Mouse (Mus musculus): ENCODE results near the gene Dyrk2. TPM values are rescaled to one million over a fixed set of nuclear protein-coding genes. Genes with fewer than 3 reads are reported as not detected.

Gene Dyrk2
- total and polyA plus RNA-seq, 2 experiments from 2014 or later, result 9.6 to 73.4 TPM

DNA sequence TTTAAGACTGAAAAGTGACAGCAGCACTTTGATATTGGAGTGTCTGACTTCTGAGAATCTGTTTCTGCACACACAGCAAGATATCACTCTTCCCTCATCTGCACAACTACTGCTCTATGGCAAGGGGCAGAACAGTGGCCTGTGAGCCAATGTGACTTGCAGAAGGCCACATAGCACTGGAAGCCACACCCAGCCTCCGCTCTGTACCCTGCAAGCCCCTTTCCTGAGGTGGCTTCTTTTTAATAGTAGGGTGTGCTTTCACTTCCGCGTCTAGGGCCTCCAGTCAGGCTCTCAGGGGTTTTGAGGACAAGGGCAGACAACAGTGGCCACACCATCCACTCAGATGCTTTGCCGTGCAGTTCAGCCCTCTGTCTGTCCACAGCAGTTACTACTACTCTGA lies 50.2 kb downstream of the Dyrk2 start:
- Histone ChIP-seq H3K4me3 (ENCODE audit: low read depth, low read length) (no peak overlapping the region), H3K36me3 (ENCODE audit: insufficient read depth, low read length) (no peaks in the 10 kb centered on the region), H3K27me3 (ENCODE audit: insufficient read depth, low read length) (no peaks in the 10 kb centered on the region), H3K9me3 (ENCODE audit: low read length) (no peaks in the 10 kb centered on the region), H3K4me1 (ENCODE audit: insufficient read depth, low read length) (no peaks in the 10 kb centered on the region), H3K27ac (ENCODE audit: low read depth, low read length) (no peak overlapping the region), H3K9ac (replicated peaks; ENCODE audit: low read length, poor library complexity, severe bottlenecking) (no peak overlapping the region), H3K4me2 (ENCODE audit: low read depth, low read length, poor library complexity, severe bottlenecking) (no peak overlapping the region)
- WGBS, result 75% methylated on average over 4 of the region's 4 CpGs
- ATAC-seq (ENCODE audit: low FRiP score) (no peak), DNase-seq (ENCODE audit: low spot score) (no peak)
- TF ChIP-seq CTCF (IDR thresholded peaks at IDR 0.05), result no peak

DNA sequence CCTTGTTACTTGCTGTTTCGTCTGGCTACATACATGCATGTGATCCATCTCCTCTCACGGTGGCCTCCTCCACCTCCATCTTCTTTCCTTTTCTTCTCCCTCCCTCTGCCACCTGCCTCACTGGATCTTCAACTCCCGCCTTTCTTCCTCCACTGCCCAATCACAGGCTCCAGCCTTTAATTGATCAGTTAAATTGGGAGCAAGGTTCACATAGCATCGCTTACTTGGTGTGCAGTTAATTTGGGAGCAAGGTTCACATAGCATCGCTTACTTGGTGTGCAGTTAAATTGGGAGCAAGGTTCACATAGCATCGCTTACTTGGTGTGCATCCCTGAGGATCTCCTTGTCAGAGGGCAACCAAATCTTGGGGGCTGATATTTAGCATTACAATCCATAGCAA lies 52.9 kb downstream of the Dyrk2 start:
- Histone ChIP-seq H3K27ac (ENCODE audit: low read depth, low read length) (no peak overlapping the region), H3K4me2 (ENCODE audit: low read depth, low read length, poor library complexity, severe bottlenecking) (no peak overlapping the region), H3K4me3 (ENCODE audit: low read depth, low read length) (no peak overlapping the region), H3K4me1 (ENCODE audit: insufficient read depth, low read length) (no peaks in the 10 kb centered on the region), H3K27me3 (ENCODE audit: insufficient read depth, low read length) (no peaks in the 10 kb centered on the region), H3K36me3 (ENCODE audit: insufficient read depth, low read length) (no peaks in the 10 kb centered on the region), H3K9ac (replicated peaks; ENCODE audit: low read length, poor library complexity, severe bottlenecking) (no peak overlapping the region), H3K9me3 (ENCODE audit: low read length) (no peaks in the 10 kb centered on the region)
- DNase-seq (ENCODE audit: low spot score), result no peak
- WGBS, result 91% methylated on average over 6 of the region's 6 CpGs
- no peak for TF ChIP-seq CTCF (IDR thresholded peaks at IDR 0.05)
- no peak for ATAC-seq (ENCODE audit: low FRiP score)

DNA sequence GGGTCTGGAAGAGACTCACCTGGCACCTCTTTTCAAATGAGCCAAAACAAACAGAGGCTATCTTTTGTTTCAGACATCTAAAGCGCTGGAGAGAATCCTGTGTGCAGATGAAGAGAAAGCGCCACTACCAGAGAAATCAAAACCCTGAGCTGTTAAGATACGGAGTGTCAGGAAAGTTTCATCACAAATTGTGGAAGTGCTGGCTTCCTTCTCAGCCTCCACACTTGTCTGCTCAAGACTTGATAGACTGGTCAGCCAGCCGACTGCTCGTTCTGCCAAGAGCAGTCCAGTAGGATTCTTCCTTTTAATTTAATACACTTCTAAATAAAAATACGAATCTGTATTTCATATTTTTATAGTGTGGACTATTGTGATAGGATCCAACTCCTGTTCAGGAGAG lies 58.1 kb downstream of the Dyrk2 start:
- Histone ChIP-seq H3K4me2 (ENCODE audit: low read depth, low read length, poor library complexity, severe bottlenecking) (no peak overlapping the region), H3K4me3 (ENCODE audit: low read depth, low read length) (no peak overlapping the region), H3K9me3 (ENCODE audit: low read length) (no peaks in the 10 kb centered on the region), H3K36me3 (ENCODE audit: insufficient read depth, low read length) (no peaks in the 10 kb centered on the region), H3K27ac (ENCODE audit: low read depth, low read length) (no peak overlapping the region), H3K4me1 (ENCODE audit: insufficient read depth, low read length) (no peaks in the 10 kb centered on the region), H3K9ac (replicated peaks; ENCODE audit: low read length, poor library complexity, severe bottlenecking) (no peak overlapping the region), H3K27me3 (ENCODE audit: insufficient read depth, low read length) (no peaks in the 10 kb centered on the region)
- DNase-seq (ENCODE audit: low spot score), result no peak
- ATAC-seq (ENCODE audit: low FRiP score), result no peak
- WGBS, result 76% methylated on average over 6 of the region's 6 CpGs
- no peak for TF ChIP-seq CTCF (IDR thresholded peaks at IDR 0.05)

DNA sequence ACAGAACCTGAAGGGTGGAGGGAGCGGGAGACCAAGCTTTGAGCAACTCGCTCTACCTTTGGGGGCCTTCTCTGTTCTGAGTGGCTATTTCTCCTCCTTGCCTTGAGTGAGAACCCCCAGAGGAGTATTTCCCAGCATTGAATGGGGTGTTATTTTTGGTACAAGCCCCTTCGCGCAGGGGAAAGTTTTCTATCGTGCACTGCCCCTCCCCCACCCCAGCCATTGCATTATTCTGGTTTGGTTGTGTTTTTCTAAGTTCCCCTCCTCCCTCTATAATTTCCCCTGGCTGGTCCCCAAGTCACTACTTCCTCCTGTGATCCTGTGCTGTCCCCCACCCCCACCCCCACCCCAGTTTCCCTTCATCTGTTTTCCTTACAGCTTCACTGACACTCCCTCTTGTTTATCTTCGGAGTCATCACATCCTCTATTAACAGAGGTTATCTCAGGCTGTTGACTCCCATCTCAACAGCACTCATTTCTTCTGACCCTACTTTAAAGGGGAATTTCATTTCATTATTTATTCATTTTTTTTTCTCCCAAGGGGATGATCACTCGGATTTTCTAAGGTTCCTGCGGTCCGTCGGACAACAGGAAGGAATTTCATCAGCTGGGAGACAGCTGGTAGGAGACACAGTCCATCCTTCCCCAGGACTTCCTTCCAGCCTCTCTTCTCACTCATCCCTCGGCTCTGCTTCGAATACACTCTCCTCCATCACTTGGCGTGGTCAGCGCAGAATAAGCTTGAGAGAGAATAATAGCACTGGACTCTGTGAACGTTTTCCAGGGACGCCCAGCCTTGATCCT lies 58.9 kb downstream of the Dyrk2 start:
- Histone ChIP-seq H3K36me3 (ENCODE audit: insufficient read depth, low read length) (no peaks in the 10 kb centered on the region), H3K27me3 (ENCODE audit: insufficient read depth, low read length) (no peaks in the 10 kb centered on the region), H3K4me3 (ENCODE audit: low read depth, low read length) (no peak overlapping the region), H3K4me2 (ENCODE audit: low read depth, low read length, poor library complexity, severe bottlenecking) (no peak overlapping the region), H3K4me1 (ENCODE audit: insufficient read depth, low read length) (no peaks in the 10 kb centered on the region), H3K9me3 (ENCODE audit: low read length) (no peaks in the 10 kb centered on the region), H3K27ac (ENCODE audit: low read depth, low read length) (no peak overlapping the region), H3K9ac (replicated peaks; ENCODE audit: low read length, poor library complexity, severe bottlenecking) (no peak overlapping the region)
- WGBS, result 69% methylated on average over 16 of the region's 16 CpGs
- DNase-seq (ENCODE audit: low spot score), result no peak
- no peak for ATAC-seq (ENCODE audit: low FRiP score)
- TF ChIP-seq CTCF (IDR thresholded peaks at IDR 0.05), result no peak

Measured in midbrain, postnatal 0 days (tissue).